Mouse (Mus musculus): ENCODE measurements around the gene Plac1.

Plac1 gene

DNA sequence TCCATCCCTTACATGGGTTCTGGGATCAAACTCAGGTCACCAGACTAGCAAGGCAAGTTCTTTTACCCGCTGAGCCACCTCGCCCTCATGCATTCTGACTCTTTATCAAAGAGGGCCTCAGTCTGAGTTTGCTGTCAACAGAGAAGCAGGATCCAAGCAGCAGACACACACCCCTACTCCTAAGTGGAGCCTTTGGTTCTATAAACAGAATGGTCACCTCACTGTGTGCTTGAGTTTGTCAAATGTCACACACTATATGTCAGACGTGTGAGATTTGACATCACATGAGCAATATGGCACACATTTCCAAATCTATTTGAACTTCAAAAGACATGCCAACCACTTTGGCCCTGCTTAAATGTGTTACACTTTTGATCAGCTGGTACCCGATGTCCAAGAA, 42.2 kb downstream of the Plac1 start:
- no peak for DNase-seq (ENCODE audit: low spot score in 2 of 2)

DNA sequence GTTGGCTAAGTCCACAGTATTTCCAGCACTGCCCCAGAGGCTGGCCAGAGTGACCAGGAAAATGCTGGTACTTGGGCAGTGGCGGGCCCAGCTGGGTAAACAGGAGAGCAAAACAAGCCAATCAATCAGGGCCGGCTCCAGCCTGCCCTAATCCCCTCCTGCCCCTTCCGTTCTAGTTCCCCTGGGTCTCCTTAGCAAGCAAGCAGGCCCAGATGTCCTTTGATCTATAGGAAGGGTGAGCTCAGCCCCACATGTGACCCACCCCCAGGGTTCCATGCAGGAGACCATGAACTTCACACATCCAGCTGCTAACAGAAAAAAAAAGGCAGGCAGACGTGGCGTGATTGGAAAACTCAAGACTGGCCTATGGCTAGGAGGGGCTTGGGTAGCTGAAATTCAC, 43.5 kb downstream of the Plac1 start:
- DNase-seq (ENCODE audit: low spot score in 2 of 2): no peak

- DNase-seq (ENCODE audit: low spot score in 2 of 2): no peak
Observed at GRCm38 (mm10) chrX:53188692-53189091, 51.2 kb downstream of the Plac1 start.

- no peak for DNase-seq (ENCODE audit: low spot score in 2 of 2)
Observed at GRCm38 (mm10) chrX:53179801-53180200, 60.1 kb downstream of the Plac1 start.

DNA sequence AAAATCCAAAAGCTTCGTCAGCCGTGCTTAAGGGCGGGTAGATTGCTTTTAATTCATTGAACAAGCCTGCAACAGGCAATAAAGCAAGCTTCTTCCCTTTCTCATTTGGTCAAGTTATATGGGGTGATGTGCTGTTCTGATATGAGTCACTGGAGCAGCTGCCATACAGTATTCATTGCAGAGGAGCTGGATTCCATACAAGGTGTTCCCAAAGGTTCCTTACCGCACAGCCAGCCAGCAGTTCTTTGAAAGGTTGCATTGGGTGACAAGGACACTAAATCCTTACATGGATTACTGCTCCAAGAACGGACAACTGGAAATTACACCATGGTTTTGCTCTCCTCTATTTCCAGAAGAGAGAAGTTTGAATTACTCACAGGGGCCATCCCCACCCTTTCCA, 63.6 kb downstream of the Plac1 start:
- no peak for DNase-seq (ENCODE audit: low spot score in 2 of 2)

DNA sequence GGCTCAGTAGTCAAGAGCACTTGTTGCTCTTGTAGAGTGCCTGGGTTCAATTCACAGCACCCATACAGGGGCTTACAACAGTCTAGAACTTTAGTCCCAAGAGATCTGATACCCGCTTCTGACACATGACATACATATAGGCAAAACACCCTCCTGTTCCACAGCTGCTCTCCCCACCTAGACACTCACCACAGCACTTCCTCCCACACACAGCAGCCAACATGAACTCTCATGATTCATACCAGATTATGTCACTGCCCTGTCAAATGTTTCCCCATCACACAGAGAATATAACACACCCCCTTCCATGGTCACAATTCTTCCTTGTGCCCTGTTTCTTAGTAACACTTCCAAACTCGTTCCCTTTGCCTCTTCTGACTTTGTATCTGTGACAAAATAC, 71.3 kb downstream of the Plac1 start:
- no peak for DNase-seq (ENCODE audit: low spot score in 2 of 2)

DNA sequence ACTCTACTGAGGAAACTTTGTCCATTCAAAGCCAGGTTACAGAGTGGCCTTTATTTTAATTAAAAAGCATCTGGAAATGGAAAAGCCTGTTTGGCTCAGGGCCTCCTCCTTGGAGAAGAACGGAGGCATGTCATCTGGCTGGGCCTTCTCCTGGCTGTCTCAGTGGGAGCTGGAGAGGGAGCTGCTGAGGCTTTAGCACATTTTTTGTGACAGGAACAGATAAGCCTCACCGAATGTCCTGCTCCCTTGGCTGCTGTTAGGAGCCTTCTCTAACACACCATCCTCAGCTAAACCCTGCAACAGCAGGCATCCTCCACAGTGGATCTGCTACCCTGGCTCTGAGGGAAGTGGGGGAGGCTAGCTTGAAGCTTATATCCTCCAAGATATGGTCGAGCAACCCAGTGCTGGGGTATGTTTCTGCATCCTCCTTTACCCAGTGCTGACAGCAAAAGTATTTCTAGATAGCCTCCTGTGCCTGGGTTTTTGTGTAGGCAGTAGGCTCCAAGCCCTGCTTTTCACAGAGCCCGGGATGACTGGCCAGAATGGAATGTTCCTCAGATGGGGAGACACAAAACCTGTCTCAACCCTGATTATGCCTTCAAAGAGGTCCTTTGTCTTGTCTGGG, 72.9 kb downstream of the Plac1 start:
- DNase-seq (ENCODE audit: low spot score in 2 of 2): no peak

DNA sequence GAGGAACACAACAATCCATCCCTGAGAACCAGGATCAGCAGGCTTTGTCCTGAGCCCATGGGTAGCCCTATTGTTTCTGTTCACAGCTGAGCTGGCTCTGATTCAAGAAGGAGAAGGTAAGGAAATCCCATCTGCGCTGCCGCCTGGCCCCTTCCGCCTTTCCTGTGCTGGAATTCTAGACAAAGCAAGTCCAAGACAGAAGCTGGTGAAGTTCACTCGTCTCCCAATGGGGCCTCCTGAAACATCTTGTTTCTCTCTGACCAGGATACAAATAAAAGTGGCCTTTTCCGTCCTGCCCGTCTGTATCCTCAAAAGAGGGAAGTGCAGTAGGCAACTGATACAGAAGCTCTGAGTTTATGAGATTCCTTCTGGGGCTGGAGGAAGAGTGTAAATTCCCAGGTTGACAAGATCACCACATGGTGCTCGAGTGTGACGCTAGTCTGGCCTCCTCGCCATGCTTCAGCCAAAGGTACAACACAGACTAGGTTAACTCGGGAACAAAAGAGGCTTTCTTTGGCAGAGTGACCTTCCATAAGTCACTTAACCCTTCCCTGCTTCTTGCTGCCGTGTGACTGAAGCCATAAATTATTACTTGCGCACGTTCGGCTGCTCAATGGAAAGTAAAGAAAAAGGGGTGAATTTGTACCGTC, 73.5 kb downstream of the Plac1 start:
- DNase-seq (ENCODE audit: low spot score in 2 of 2): no peak

GRCm38 (mm10) chrX:53162589-53162988, 77.3 kb downstream of the Plac1 start:
- DNase-seq (ENCODE audit: low spot score in 2 of 2): no peak

- no peak for DNase-seq (ENCODE audit: low spot score in 2 of 2)
Observed at GRCm38 (mm10) chrX:53161583-53161982, 78.3 kb downstream of the Plac1 start.

DNA sequence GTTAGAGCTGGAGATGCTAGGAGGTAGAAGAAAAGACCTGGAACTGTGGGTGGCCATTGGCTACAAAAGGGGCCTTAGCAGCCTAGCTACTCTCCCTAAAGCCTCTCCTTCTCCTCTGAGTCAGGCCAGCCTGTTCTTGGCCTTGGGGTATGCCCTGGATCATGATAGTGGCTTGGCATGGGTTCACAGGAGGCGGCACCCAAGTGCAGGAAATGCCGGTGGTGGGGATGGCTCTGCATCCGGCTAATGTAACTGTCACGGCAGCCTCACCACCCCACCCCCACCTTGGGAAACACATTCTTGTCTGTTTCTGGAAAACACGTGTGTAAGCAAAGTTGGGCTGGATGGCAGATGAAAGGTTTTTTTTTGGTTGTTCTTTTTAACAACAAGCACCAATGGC, 78.8 kb downstream of the Plac1 start:
- no peak for DNase-seq (ENCODE audit: low spot score in 2 of 2)

- no peak for DNase-seq (ENCODE audit: low spot score in 2 of 2)
Observed at GRCm38 (mm10) chrX:53148039-53148438, 91.9 kb downstream of the Plac1 start.

DNA sequence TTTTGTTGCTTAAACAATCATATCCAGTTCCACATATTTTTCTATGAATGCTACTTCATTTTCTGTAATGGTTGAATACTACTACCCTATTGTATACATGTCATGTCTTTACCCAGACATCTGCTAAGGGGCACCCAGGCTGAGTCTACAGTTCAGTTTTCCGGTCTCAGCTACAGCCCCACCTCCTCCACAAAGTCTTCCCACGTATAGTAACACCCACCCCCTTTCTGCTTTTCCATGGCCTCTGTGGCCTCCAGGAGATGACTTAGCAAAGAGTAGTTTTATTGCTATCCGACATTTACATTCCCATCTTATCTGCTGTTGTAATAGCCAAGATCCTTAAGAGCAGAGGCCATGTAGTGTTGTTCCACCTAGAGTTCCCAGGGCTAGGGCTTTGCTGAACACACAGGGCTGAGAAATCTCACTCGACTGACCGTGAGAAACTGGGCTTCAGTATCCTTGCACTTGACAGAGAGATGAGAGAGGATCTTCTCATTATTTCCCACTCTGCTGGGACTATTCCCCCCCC, 93.5 kb downstream of the Plac1 start:
- no peak for DNase-seq (ENCODE audit: low spot score in 2 of 2)

DNA sequence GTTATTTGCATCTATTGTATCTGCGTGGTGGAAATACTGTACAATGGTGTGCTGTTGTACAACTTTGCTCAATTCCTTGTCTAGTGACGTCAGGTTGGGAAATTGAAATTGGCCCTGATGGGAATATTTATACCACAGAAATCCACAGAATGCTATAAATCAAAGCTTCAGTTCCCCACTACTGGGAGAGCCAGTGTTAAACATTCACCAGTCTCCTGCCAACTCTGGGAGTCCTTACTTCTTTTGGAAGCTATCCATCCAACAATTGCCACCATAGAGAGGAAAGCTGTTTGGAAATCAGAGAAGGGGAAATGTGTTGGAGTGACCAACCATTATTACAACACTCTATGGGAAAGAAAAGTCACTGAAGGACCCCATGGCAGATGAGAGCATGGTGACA, 100.3 kb downstream of the Plac1 start:
- DNase-seq (ENCODE audit: low spot score in 2 of 2): no peak

DNA sequence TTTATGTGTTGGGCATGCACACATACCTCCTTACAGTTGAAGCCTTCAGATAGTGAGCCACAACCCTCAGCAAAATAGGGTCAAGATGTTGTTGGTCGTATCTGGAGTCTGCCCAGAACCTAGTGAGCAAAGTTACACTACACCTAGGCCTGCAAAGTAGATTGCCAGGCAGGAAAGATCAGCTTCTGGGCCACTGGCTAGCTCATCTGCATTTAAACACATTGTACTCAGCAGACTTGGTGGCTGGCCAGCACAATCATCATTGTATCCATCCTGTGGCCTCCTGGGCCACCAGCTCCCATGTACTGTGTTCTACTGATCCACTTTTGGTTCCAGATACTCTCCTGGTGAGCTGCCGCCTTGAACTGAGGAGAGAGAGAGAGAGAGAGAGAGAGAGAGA, 102.8 kb downstream of the Plac1 start:
- DNase-seq (ENCODE audit: low spot score in 2 of 2): no peak

GRCm38 (mm10) chrX:53129501-53129900, 110.4 kb downstream of the Plac1 start:
- no peak for DNase-seq (ENCODE audit: low spot score in 2 of 2)

GRCm38 (mm10) chrX:53126492-53127033, 113.3 kb downstream of the Plac1 start:
- DNase-seq (ENCODE audit: low spot score in 2 of 2): no peak

DNA sequence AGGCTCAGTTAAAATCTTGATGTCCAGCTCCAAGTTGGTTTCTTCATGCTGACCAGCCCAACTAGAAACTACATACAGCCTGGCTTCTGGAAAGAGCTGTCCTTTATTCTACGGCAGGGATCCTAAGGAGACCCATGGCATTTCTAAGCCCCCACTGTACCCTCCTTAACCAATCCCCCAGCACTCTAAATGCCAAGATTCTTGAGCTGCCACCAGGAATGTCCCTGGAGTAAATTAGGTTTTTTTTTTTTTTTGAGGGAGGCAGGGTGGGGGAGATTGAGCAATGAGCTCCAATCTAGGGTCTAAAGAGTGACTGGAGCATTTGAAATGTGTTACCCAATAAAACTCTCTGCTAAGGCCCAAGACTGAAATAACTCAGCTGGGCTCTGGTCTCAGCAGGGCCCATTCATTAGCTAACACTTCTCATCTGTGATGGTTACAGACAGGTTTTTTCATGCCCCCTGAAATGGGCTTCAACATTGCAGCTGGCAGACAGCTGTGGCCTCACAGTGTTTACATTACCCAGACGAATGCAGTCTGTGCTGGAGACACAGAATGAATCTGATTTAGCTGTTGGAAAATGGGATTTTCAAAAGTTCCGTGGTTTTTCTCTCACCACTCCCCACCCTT, 114.0 kb downstream of the Plac1 start:
- no peak for DNase-seq (ENCODE audit: low spot score in 2 of 2)

DNA sequence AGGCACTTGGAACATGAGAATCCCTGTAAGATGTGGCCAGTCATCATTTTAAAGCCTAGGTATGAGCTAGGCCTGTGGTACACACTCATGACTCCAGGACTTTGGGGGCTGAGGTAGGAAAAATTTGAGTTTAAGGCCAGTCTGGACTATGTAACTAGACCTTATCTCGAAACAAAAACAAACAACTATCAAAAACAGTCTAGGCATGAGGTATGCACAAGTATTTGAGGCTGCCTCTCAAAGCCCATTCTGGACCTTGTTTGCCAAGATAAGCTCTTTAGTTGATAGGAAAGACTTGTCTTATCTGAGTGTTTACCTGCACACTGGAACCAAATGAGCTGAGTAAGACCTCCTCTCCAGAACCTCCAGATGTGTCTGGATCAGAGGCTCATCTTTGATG, 116.3 kb downstream of the Plac1 start:
- no peak for DNase-seq (ENCODE audit: low spot score in 2 of 2)

DNA sequence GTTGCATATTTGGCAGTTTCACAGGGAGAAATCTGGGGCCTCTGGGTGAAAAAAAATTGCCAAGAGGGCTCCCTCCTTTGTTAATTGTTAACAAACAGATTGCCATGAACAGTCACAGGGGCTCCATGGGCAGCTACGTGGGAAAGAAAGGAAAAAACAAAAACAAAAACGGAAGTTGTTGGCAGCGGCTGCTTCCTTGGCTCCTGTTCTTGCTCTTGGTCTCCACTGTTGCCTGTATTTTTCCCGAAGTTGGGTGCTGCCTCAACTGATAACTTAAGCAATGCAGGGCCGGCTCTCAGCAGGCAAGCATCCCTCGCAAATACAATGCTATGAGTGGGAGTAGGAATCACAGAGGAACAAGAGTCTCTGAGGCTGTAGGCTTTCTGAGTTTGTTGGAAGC, 121.3 kb downstream of the Plac1 start:
- no peak for DNase-seq (ENCODE audit: low spot score in 2 of 2)

- no peak for DNase-seq (ENCODE audit: low spot score in 2 of 2)
Observed at GRCm38 (mm10) chrX:53118019-53118418, 121.9 kb downstream of the Plac1 start.

DNA sequence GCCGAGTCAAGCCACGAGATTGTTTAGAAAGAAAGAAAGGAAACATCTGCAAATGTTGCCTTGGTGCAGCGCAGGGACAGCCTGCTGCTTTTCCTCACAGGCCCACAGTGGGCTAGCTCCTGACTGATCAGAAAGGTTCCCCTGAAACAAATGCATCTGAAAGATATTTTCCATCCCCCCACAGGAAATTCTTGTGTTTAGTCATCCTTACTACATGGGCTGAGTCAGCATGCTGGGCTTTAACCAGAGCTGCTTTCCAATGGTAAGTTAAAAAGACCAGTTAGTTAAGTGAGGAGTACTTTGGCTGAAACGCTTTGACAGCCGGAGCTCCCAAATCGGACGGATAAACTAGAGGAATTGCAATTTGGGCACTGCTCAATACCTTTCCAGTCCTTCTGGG, 124.9 kb downstream of the Plac1 start:
- no peak for DNase-seq (ENCODE audit: low spot score in 2 of 2)

DNA sequence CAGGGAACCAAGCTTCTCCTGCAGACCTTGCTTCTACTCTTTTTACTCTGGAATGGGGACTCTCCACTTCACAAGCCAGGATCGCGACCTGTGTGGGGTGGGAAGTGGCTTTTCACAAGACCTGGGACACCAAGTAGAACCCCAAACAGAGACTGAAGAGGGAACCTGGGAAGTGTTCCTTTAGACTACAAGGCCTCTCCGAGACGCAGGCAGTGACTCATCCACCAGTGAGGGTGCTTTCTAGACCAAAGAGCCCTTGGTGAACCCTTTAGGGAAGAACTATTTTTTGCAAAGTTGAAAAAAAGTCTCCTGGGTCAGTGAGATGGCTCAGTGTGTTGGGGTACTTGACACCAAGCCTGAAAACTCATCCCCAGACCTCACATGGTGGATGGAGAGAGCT, 129.8 kb downstream of the Plac1 start:
- DNase-seq (ENCODE audit: low spot score in 2 of 2): no peak

Data from frontal cortex, postnatal 25 days (tissue).